Mouse (Mus musculus): ENCODE results near the gene Sgcd. TPM values are rescaled to one million over a fixed set of nuclear protein-coding genes. Genes with fewer than 3 reads are reported as not detected.

Sgcd gene
- polyA plus RNA-seq (2014; fragmentation: Illumina TruSeq; extraction: RNeasy Lipid Tissue Mini Kit (QIAGEN cat#74804); ENCODE audit: low replicate concordance) = 2.9 TPM

DNA sequence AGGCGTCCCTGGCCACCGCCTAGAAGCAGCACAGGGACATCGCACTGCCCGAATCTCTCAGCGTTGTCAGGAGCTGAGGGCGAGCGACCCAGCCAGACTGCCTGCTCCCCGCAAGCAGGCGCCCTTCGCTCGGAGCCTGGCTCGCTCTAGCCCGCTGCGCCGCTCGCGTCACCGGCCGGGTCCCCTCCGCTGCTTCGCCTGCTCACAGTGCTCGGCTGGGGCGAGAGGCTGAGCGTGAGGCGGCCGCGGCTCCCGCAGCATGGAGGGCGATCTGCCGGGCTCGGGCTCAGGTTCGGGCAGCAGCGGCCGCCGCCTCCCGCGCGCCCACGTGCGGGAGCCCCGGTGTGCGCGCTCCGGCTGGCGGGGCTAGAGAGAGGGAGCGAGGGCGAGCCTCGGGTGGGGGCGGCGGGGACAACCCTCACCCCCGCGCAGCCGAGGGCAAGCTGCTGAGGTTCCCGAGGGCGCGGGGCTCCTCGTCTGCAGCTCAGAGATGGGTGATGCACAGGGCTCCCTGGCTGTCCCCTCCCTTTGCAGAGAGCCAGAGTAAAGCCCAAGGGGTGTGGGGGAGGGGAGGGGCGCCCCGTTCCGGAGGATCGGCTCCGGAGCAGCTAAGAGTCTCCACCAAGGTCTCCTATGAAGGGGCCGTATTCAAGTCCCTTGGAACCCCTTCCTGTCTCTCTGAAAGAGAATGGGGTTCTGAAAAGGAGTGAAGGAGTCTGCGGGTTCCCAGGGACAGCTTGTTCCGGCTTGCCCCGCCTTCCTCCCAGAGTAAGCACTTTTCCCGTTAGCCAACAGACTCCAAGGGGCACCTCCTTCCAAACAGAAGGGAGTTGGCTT is at the start of gene Sgcd:
TSS of gene Sgcd (minus strand) at position 273 of the 837 bp plus-strand sequence.

Data from small intestine, adult 10 weeks (tissue).